Mouse (Mus musculus): ENCODE results near the gene Dera. TPM values are rescaled to one million over a fixed set of nuclear protein-coding genes. Genes with fewer than 3 reads are reported as not detected.
A peak's percentile ranks its signal among the peaks of the same experiment; 100 is the strongest.
"Not testable (repeated sequence)": the region's sequence is repeated elsewhere in the genome, so short reads cannot be mapped to it uniquely, and the experiment has no call there.

The Dera gene
- 47.6 and 53.1 TPM in 2 replicates for total RNA-seq (2012; rRNA removed)

GRCm38 (mm10) chr6:137754056-137754856, at the start of gene Dera:
Gene Dera (plus strand): TSS chr6:137754546.
- no peak for TF ChIP-seq ZNF384 (IDR thresholded peaks at IDR 0.05; ENCODE audit: low read depth, low read length)
- TF ChIP-seq MAFK (IDR thresholded peaks at IDR 0.05; ENCODE audit: insufficient read depth, low read depth, low read length) = no peak
- no peak for TF ChIP-seq CHD2 (IDR thresholded peaks at IDR 0.05; ENCODE audit: low read depth, low read length)
- TF ChIP-seq HCFC1 (IDR thresholded peaks at IDR 0.05; ENCODE audit: borderline replicate concordance, insufficient read depth, low read length) = no peak
- no peak for TF ChIP-seq ZC3H11A (IDR thresholded peaks at IDR 0.05; ENCODE audit: borderline replicate concordance, low read depth, low read length)
- Histone ChIP-seq H3K36me3 (ENCODE audit: control insufficient read depth, insufficient read depth, low read length, poor library complexity, severe bottlenecking) (peaks cover 15% of the 10 kb centered on the region), H3K27ac (ENCODE audit: insufficient read depth, low read depth, low read length, poor library complexity, severe bottlenecking) (peak within 1 kb of the TSS; percentile 38), H3K9me3 (ENCODE audit: control insufficient read depth, insufficient read depth, low read depth, low read length) (no peaks in the 10 kb centered on the region), H3K4me1 (ENCODE audit: control insufficient read depth in 2 of 2, insufficient read depth in 2 of 2, low read length in 2 of 2, poor library complexity in 1 of 2) (no peaks in the 10 kb centered on the region), H3K9ac (ENCODE audit: insufficient read depth, low read depth, low read length, poor library complexity, severe bottlenecking) (peak within 1 kb of the TSS; percentile 68), H3K4me3 (ENCODE audit: insufficient read depth in 1 of 2, low read depth in 1 of 2, low read length in 2 of 2, poor library complexity in 1 of 2, severe bottlenecking in 1 of 2) (peak within 1 kb of the TSS; percentile 72 to 91)
- in situ Hi-C loops (cut with MboI; ENCODE audit: low sequenced_read_pairs in 2 of 2, unreplicated experiment in 2 of 2) = no loop called here
- peak; percentile 81 for DNase-seq (ENCODE audit: low read depth, low spot score)

- Histone ChIP-seq H3K36me3 (ENCODE audit: control insufficient read depth, insufficient read depth, low read length, poor library complexity, severe bottlenecking) (no peaks in the 10 kb centered on the region), H3K27ac (ENCODE audit: insufficient read depth, low read depth, low read length, poor library complexity, severe bottlenecking) (no peak overlapping the region), H3K4me3 (ENCODE audit: insufficient read depth in 1 of 2, low read depth in 1 of 2, low read length in 2 of 2, poor library complexity in 1 of 2, severe bottlenecking in 1 of 2) (no peak overlapping the region), H3K9ac (ENCODE audit: insufficient read depth, low read depth, low read length, poor library complexity, severe bottlenecking) (no peak overlapping the region), H3K9me3 (ENCODE audit: control insufficient read depth, insufficient read depth, low read depth, low read length) (no peaks in the 10 kb centered on the region), H3K4me1 (ENCODE audit: control insufficient read depth in 2 of 2, insufficient read depth in 2 of 2, low read length in 2 of 2, poor library complexity in 1 of 2) (no peaks in the 10 kb centered on the region)
- DNase-seq (ENCODE audit: low read depth, low spot score) = no peak
- in situ Hi-C loops (cut with MboI; ENCODE audit: low sequenced_read_pairs in 2 of 2, unreplicated experiment in 2 of 2) = loop anchor here (25.0 kb wide), 1 partner anchor 294 kb away; no protein-coding TSS in a partner anchor
- no peak for TF ChIP-seq HCFC1 (IDR thresholded peaks at IDR 0.05; ENCODE audit: borderline replicate concordance, insufficient read depth, low read length)
- no peak for TF ChIP-seq ZNF384 (IDR thresholded peaks at IDR 0.05; ENCODE audit: low read depth, low read length)
- TF ChIP-seq ZC3H11A (IDR thresholded peaks at IDR 0.05; ENCODE audit: borderline replicate concordance, low read depth, low read length) = no peak
- no peak for TF ChIP-seq MAFK (IDR thresholded peaks at IDR 0.05; ENCODE audit: insufficient read depth, low read depth, low read length)
- TF ChIP-seq CHD2 (IDR thresholded peaks at IDR 0.05; ENCODE audit: low read depth, low read length) = no peak
Observed at GRCm38 (mm10) chr6:137706209-137706608, 48.1 kb upstream of the Dera start.

- not testable (repeated sequence) for H3K4me3 ChIP-seq (ENCODE audit: insufficient read depth in 1 of 2, low read depth in 1 of 2, low read length in 2 of 2, poor library complexity in 1 of 2, severe bottlenecking in 1 of 2); H3K9ac ChIP-seq (ENCODE audit: insufficient read depth, low read depth, low read length, poor library complexity, severe bottlenecking); H3K36me3 ChIP-seq (ENCODE audit: control insufficient read depth, insufficient read depth, low read length, poor library complexity, severe bottlenecking); H3K9me3 ChIP-seq (ENCODE audit: control insufficient read depth, insufficient read depth, low read depth, low read length); DNase-seq (ENCODE audit: low read depth, low spot score); H3K27ac ChIP-seq (ENCODE audit: insufficient read depth, low read depth, low read length, poor library complexity, severe bottlenecking); H3K4me1 ChIP-seq (ENCODE audit: control insufficient read depth in 2 of 2, insufficient read depth in 2 of 2, low read length in 2 of 2, poor library complexity in 1 of 2)
- in situ Hi-C loops (cut with MboI; ENCODE audit: low sequenced_read_pairs in 2 of 2, unreplicated experiment in 2 of 2) = loop anchor here (25.0 kb wide), 1 partner anchor 297 kb away; no protein-coding TSS in a partner anchor
Observed at GRCm38 (mm10) chr6:137708726-137709405, 45.5 kb upstream of the Dera start.

- Histone ChIP-seq H3K4me3 (ENCODE audit: insufficient read depth in 1 of 2, low read depth in 1 of 2, low read length in 2 of 2, poor library complexity in 1 of 2, severe bottlenecking in 1 of 2) (no peak overlapping the region), H3K36me3 (ENCODE audit: control insufficient read depth, insufficient read depth, low read length, poor library complexity, severe bottlenecking) (no peaks in the 10 kb centered on the region), H3K9ac (ENCODE audit: insufficient read depth, low read depth, low read length, poor library complexity, severe bottlenecking) (no peak overlapping the region), H3K9me3 (ENCODE audit: control insufficient read depth, insufficient read depth, low read depth, low read length) (no peaks in the 10 kb centered on the region), H3K27ac (ENCODE audit: insufficient read depth, low read depth, low read length, poor library complexity, severe bottlenecking) (no peak overlapping the region), H3K4me1 (ENCODE audit: control insufficient read depth in 2 of 2, insufficient read depth in 2 of 2, low read length in 2 of 2, poor library complexity in 1 of 2) (no peaks in the 10 kb centered on the region)
- TF ChIP-seq HCFC1 (IDR thresholded peaks at IDR 0.05; ENCODE audit: borderline replicate concordance, insufficient read depth, low read length) (no peak), ZNF384 (IDR thresholded peaks at IDR 0.05; ENCODE audit: low read depth, low read length) (no peak), CHD2 (IDR thresholded peaks at IDR 0.05; ENCODE audit: low read depth, low read length) (no peak), ZC3H11A (IDR thresholded peaks at IDR 0.05; ENCODE audit: borderline replicate concordance, low read depth, low read length) (no peak)
- no peak for DNase-seq (ENCODE audit: low read depth, low spot score)
- in situ Hi-C loops (cut with MboI; ENCODE audit: low sequenced_read_pairs in 2 of 2, unreplicated experiment in 2 of 2) = loop anchor here (10.0 to 25.0 kb wide), 2 partner anchors 246 to 298 kb away; no protein-coding TSS in a partner anchor
Observed at GRCm38 (mm10) chr6:137710179-137711037, 43.9 kb upstream of the Dera start.
